9 mouse cellular contexts compared by ENCODE assay signal in genomic region chr8:128025251-128025856, GRCm38 (mm10).
DNase-seq lines count a peak whose midpoint lies in the region; ATAC-seq lines count a peak whose summit lies in the region.
"Had no signal": no experiment of that assay in that cellular context is flagged by ENCODE, and none has a peak within 500 bp of the region (broad histone marks: within the 10 kb centered on the region; RNA-seq: fewer than 3 reads in every experiment).

No protein-coding gene starts in this region.

- H3K27ac ChIP-seq in embryonic facial prominence, embryonic 13.5 days, result peak overlapping the region; percentile 90
- H3K27ac ChIP-seq in heart, embryonic 10.5 days, result peak overlapping the region; percentile 81
- peak overlapping the region; percentile 32; the same call in 1 of the 2 replicates for H3K27ac ChIP-seq in liver, embryonic 12.5 days
- H3K27ac ChIP-seq in neural tube, embryonic 15.5 days (replicated peaks), result peak overlapping the region; percentile 23; the same call in 1 of the 2 replicates

- H3K4me1 ChIP-seq in embryonic facial prominence, embryonic 13.5 days, result peaks cover 31% of the 10 kb centered on the region
- H3K4me1 ChIP-seq in heart, embryonic 10.5 days, result peaks cover 16% of the 10 kb centered on the region
- no peaks in the 10 kb centered on the region for H3K4me1 ChIP-seq in liver, embryonic 12.5 days
- peaks cover 12% of the 10 kb centered on the region for H3K4me1 ChIP-seq in neural tube, embryonic 15.5 days

- DNase-seq in thymus, adult 18-20 months, result peak; percentile 6 to 7
- DNase-seq in thymus, postnatal 0 days (ENCODE audit: low spot score), result no peak
- peak; percentile 74 for DNase-seq in heart, embryonic 10.5 days (ENCODE audit: low spot score)
- peak; percentile 63 to 67 for DNase-seq in kidney, adult 8-10 months
- DNase-seq in right cerebral cortex, adult 18-20 months, result no peak

- no peaks in the 10 kb centered on the region for H3K9me3 ChIP-seq in embryonic facial prominence, embryonic 13.5 days
- no peaks in the 10 kb centered on the region for H3K9me3 ChIP-seq in heart, embryonic 10.5 days
- no peaks in the 10 kb centered on the region for H3K9me3 ChIP-seq in liver, embryonic 12.5 days (replicated peaks)
- H3K9me3 ChIP-seq in neural tube, embryonic 15.5 days (replicated peaks), result no peaks in the 10 kb centered on the region

- no peak overlapping the region for H3K4me2 ChIP-seq in embryonic facial prominence, embryonic 13.5 days
- H3K4me2 ChIP-seq in liver, embryonic 12.5 days, result no peak overlapping the region
- H3K4me2 ChIP-seq in neural tube, embryonic 15.5 days, result no peak overlapping the region

- no peaks in the 10 kb centered on the region for H3K27me3 ChIP-seq in embryonic facial prominence, embryonic 13.5 days
- H3K27me3 ChIP-seq in heart, embryonic 10.5 days (ENCODE audit: insufficient read depth, poor library complexity, severe bottlenecking), result no peaks in the 10 kb centered on the region
- no peaks in the 10 kb centered on the region for H3K27me3 ChIP-seq in liver, embryonic 12.5 days (replicated peaks)
- no peaks in the 10 kb centered on the region for H3K27me3 ChIP-seq in neural tube, embryonic 15.5 days (replicated peaks)

- no peaks in the 10 kb centered on the region for H3K36me3 ChIP-seq in embryonic facial prominence, embryonic 13.5 days
- no peaks in the 10 kb centered on the region for H3K36me3 ChIP-seq in heart, embryonic 10.5 days
- H3K36me3 ChIP-seq in liver, embryonic 12.5 days, result no peaks in the 10 kb centered on the region
- H3K36me3 ChIP-seq in neural tube, embryonic 15.5 days, result no peaks in the 10 kb centered on the region
- H3K36me3 ChIP-seq: G1E had no signal

- WGBS in embryonic facial prominence, embryonic 13.5 days, result 25% methylated on average over 7 of the region's 7 CpGs
- 54% methylated on average over 7 of the region's 7 CpGs for WGBS in heart, embryonic 10.5 days
- 49% methylated on average over 7 of the region's 7 CpGs for WGBS in liver, embryonic 12.5 days (ENCODE audit: insufficient replicate concordance)
- WGBS in neural tube, embryonic 15.5 days, result 44% methylated on average over 7 of the region's 7 CpGs

- peak; percentile 82 for ATAC-seq in embryonic facial prominence, embryonic 13.5 days (ENCODE audit: insufficient number of reproducible peaks, insufficient read depth, low FRiP score, low TSS enrichment, low read depth)
- ATAC-seq in liver, embryonic 12.5 days, result no peak
- peak; percentile 41; the same call in 1 of the 2 replicates for ATAC-seq in neural tube, embryonic 15.5 days (ENCODE audit: low FRiP score)

- no peak overlapping the region for H3K9ac ChIP-seq in embryonic facial prominence, embryonic 13.5 days
- no peak overlapping the region for H3K9ac ChIP-seq in liver, embryonic 12.5 days
- no peak overlapping the region for H3K9ac ChIP-seq in neural tube, embryonic 15.5 days (replicated peaks)

- H3K4me3 ChIP-seq in embryonic facial prominence, embryonic 13.5 days, result no peak overlapping the region
- H3K4me3 ChIP-seq in heart, embryonic 10.5 days, result no peak overlapping the region
- no peak overlapping the region for H3K4me3 ChIP-seq in liver, embryonic 12.5 days
- H3K4me3 ChIP-seq in neural tube, embryonic 15.5 days (replicated peaks), result no peak overlapping the region

Comparison
In these comparisons a context has a peak if more than half of its experiments do, and no peak if none do; other contexts are left out.
1. DNase-seq: peak in thymus, adult 18-20 months (2 of 2), heart, embryonic 10.5 days (single experiment) and kidney, adult 8-10 months (2 of 2); none in thymus, postnatal 0 days (single experiment) and right cerebral cortex, adult 18-20 months (single experiment).
2. H3K27ac ChIP-seq: peak in every context shown above with its lines; median percentile 90 in embryonic facial prominence, embryonic 13.5 days; 81 in heart, embryonic 10.5 days; 32 in liver, embryonic 12.5 days; 23 in neural tube, embryonic 15.5 days.